Mouse (Mus musculus) gastrocnemius, postnatal 14 days (tissue): ENCODE measurements around the gene Pth1r. TPM values are rescaled to one million over a fixed set of nuclear protein-coding genes. Genes with fewer than 3 reads are reported as not detected.

Experiments
- total RNA-seq, 2 experiments: library from RNA; stranded (reverse); gene quantifications; 2 replicates each; pipeline ENCODE4 v1.2.3; 2021

Pth1r gene
- total RNA-seq, 2 experiments from 2014 or later, result 2.7 to 4.3 TPM

Other genes starting within 250 kb of the Pth1r start
- gene Setd2, start 214.5 kb downstream of the Pth1r start, total RNA-seq, result 10 to 100 TPM; 31.1 to 33.9 TPM
- 1 to 10 TPM; 1.2 to 2.5 TPM for gene Nradd, start 122.7 kb downstream of the Pth1r start, total RNA-seq
- gene Nbeal2, start 93.0 kb downstream of the Pth1r start, total RNA-seq, result 1 to 10 TPM; 2.5 to 4.1 TPM
- 10 to 100 TPM; 46.4 to 52.6 TPM for gene Ccdc12, start 90.6 kb downstream of the Pth1r start, total RNA-seq
- gene Myl3, start 5.3 kb downstream of the Pth1r start, total RNA-seq, result 100 to 1,000 TPM; 358 to 691 TPM
- not detected for gene Prss42, start 51.0 kb upstream of the Pth1r start, total RNA-seq
- gene Prss44, start 66.8 kb upstream of the Pth1r start, total RNA-seq, result not detected
- gene Prss43, start 79.5 kb upstream of the Pth1r start, total RNA-seq, result not detected
- gene Prss45, start 87.4 kb upstream of the Pth1r start, total RNA-seq, result not detected
- gene Prss46, start 97.4 kb upstream of the Pth1r start, total RNA-seq, result not detected
- not detected for gene Prss50, start 110.8 kb upstream of the Pth1r start, total RNA-seq
- gene Als2cl, start 132.7 kb upstream of the Pth1r start, total RNA-seq, result 1 to 10 TPM; 4.0 to 9.5 TPM
- gene Tmie, start 133.0 kb upstream of the Pth1r start, total RNA-seq, result under 1 TPM; 0.55 to 0.62 TPM
- gene Fam240a, start 169.7 kb upstream of the Pth1r start, total RNA-seq, result 1 to 10 TPM in 1 of 2 experiments, under 1 TPM in 1; 0.78 to 2.6 TPM
- gene Tdgf1, start 199.0 kb upstream of the Pth1r start, total RNA-seq, result not detected
- 10 to 100 TPM; 23.7 to 24.1 TPM for gene Lrrc2, start 204.4 kb upstream of the Pth1r start, total RNA-seq
- 1 to 10 TPM; 1.2 to 1.3 TPM for gene Rtp3, start 243.4 kb upstream of the Pth1r start, total RNA-seq